Mouse (Mus musculus) limb, embryonic 11.5 days (tissue): ENCODE measurements around the gene Psd. TPM values are rescaled to one million over a fixed set of nuclear protein-coding genes. Genes with fewer than 3 reads are reported as not detected.
A peak's percentile ranks its signal among the peaks of the same experiment; 100 is the strongest.

ENCODE experiments used
- ATAC-seq: fragments of 200-750 bp; cut with Nextera tagmentation; 2 replicates; pipeline ENCODE4 v1.8.0; 2017; ENCODE audit warnings: low read depth; ENCODE audit not compliant: insufficient number of reproducible peaks, low FRiP score, low TSS enrichment
- DNase-seq: peaks from one replicate; pipeline ENCODE4 v3.0.0-alpha.2; 2015; ENCODE audit warnings: low spot score
- H3K27ac ChIP-seq: fragments of 300-500 bp; sonication (generic); replicated peaks from 2 replicates; pipeline ENCODE4 v1.5.1; 2014; ENCODE audit warnings: low read depth, mild to moderate bottlenecking, low read length
- H3K27me3 ChIP-seq: fragments of 300-500 bp; sonication (generic); 2 replicates; pipeline ENCODE4 v1.6.1; 2014; ENCODE audit warnings: mild to moderate bottlenecking, low read length, mixed read lengths; ENCODE audit not compliant: control insufficient read depth, insufficient read depth
- H3K36me3 ChIP-seq: fragments of 300-500 bp; sonication (generic); 2 replicates; pipeline ENCODE4 v1.6.1; 2014; ENCODE audit warnings: mild to moderate bottlenecking, low read length, moderate library complexity, mixed read lengths; ENCODE audit not compliant: control insufficient read depth, insufficient read depth
- H3K4me1 ChIP-seq: fragments of 300-500 bp; sonication (generic); 2 replicates; pipeline ENCODE4 v1.6.1; 2014; ENCODE audit warnings: low read length, mixed read lengths; ENCODE audit not compliant: control insufficient read depth, insufficient read depth
- H3K4me2 ChIP-seq: fragments of 300-500 bp; sonication (generic); 2 replicates; pipeline ENCODE4 v1.6.1; 2014; ENCODE audit warnings: low read depth, mild to moderate bottlenecking, moderate library complexity; ENCODE audit not compliant: severe bottlenecking
- H3K4me3 ChIP-seq: fragments of 300-500 bp; sonication (generic); 2 replicates; pipeline ENCODE4 v1.5.1; 2014; ENCODE audit warnings: low read depth, low read length
- H3K9ac ChIP-seq: fragments of 300-500 bp; sonication (generic); 2 replicates; pipeline ENCODE4 v1.6.1; 2014; ENCODE audit warnings: mild to moderate bottlenecking, low read length
- H3K9me3 ChIP-seq: fragments of 300-500 bp; sonication (generic); 2 replicates; pipeline ENCODE4 v1.6.1; 2016; ENCODE audit warnings: low read length; ENCODE audit not compliant: control insufficient read depth
- WGBS: fragments of 180-500 bp; shearing (Covaris S2); extraction: QIAGEN DNeasy Blood & Tissue Kit; methylation state at CpG from one replicate; pipeline ENCODE4 v1.1.7; 2014; 5-methylcytosine and 5-hydroxymethylcytosine counted together
- polyA plus RNA-seq: library from polyadenylated mRNA; unstranded; fragments of >200 nt; fragmentation: Nextera tagmentation; extraction: Ambion mirVana; gene quantifications from 2 replicates; pipeline ENCODE4 v1.2.1, GENCODE M21; 2014

Gene Psd
- polyA plus RNA-seq, 1 experiment from 2014 or later: 1.7 TPM

DNA sequence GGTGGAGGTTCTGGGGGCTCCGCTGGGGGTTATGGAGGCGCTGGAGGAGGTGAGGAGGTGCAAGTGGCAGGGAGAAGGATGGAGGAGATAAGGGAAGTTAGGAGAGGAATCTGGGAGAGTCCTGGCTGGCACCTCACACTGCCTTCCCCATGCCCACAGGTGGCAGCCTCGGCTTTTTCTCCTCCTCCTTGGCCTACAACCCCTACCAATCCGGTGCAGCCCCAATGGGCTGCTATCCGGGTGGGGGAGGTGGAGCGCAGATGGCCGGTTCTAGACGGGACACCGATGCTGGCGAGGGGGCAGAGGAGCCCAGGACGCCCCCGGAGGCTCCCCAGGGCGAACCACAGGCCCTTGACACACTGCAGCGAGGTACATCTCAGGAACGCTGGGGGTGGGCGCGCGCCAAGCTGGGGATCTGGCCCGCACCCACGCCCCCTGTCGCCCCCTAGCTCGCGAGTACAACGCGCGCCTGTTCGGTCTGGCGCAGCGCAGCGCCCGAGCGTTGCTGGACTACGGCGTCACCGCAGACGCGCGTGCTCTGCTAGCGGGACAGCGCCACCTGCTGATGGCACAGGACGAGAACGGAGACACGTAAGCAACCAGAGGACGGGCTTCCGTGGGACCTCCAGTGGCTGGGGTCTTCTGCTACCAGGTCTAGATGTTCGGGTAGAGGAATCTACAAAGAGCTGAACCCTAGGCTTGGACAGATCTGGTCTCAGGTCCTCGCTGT is 18.1 kb downstream of the Psd start:
- WGBS: 1% methylated on average over 47 of the region's 47 CpGs
- H3K36me3 ChIP-seq: no peaks in the 10 kb centered on the region; the same call in 1 of the 2 replicates
- DNase-seq (peak; percentile 95), ATAC-seq (no peak)
- H3K4me1 ChIP-seq: peaks cover 9% of the 10 kb centered on the region; the same call in 1 of the 2 replicates
- H3K27ac ChIP-seq: no peak overlapping the region
- H3K9ac ChIP-seq: 0 out of 2 replicates have a peak overlapping the region, but pooled peaks have one; percentile 28
- H3K9me3 ChIP-seq: no peaks in the 10 kb centered on the region
- H3K4me3 ChIP-seq: peak overlapping the region; percentile 32
- peak overlapping the region; percentile 74 for H3K4me2 ChIP-seq
- peaks cover 22% of the 10 kb centered on the region for H3K27me3 ChIP-seq

DNA sequence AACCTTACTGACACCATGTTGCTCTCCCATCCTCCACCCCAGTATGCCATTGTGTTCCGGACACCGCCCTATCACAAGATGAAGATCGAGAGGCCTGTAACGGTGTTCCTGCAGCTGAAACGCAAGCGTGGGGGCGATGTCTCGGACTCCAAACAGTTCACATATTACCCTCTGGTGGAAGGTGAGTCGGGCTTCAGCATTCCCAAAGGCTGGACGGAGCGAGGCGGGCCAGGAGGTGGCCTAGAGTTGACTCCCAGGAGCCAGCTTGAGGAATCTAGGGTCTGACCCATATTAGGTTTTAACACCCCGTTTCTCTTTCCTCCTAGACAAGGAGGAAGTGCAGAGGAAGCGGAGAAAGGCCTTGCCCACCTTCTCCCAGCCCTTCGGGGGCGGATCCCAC is 18.7 kb downstream of the Psd start:
- Histone ChIP-seq H3K9me3 (no peaks in the 10 kb centered on the region), H3K27me3 (peaks cover 16% of the 10 kb centered on the region; the same call in 1 of the 2 replicates), H3K4me3 (no peak overlapping the region), H3K9ac (no peak overlapping the region), H3K36me3 (no peaks in the 10 kb centered on the region; the same call in 1 of the 2 replicates), H3K4me2 (peak overlapping the region; percentile 74; the same call in 1 of the 2 replicates), H3K4me1 (peaks cover 9% of the 10 kb centered on the region; the same call in 1 of the 2 replicates), H3K27ac (no peak overlapping the region)
- ATAC-seq (no peak), DNase-seq (no peak)
- 57% methylated on average over 16 of the region's 16 CpGs for WGBS

DNA sequence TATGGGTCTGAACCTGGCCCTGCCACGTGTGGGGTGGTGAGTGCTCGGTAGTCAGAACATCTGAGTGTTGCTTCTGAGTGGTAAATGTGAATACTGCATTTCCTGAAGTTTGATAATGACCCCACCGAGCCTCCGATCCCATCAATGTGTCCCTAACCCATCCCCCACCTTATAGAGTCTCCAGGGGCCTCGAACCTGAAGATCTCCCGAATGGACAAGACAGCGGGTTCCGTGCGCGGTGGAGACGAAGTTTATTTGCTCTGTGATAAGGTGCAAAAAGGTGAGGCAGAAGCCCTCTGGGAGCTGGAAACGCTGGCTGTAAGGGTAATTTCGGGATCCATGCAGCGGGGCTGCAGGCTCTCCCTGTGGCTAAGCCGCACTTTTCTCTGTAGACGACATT is 19.2 kb downstream of the Psd start:
- Histone ChIP-seq H3K4me3 (no peak overlapping the region), H3K27ac (no peak overlapping the region), H3K9ac (no peak overlapping the region), H3K27me3 (peaks cover 13% of the 10 kb centered on the region; the same call in 1 of the 2 replicates), H3K36me3 (no peaks in the 10 kb centered on the region; the same call in 1 of the 2 replicates), H3K4me1 (peaks cover 9% of the 10 kb centered on the region; the same call in 1 of the 2 replicates), H3K4me2 (no peak overlapping the region), H3K9me3 (no peaks in the 10 kb centered on the region)
- DNase-seq: no peak
- ATAC-seq: no peak
- WGBS: 69% methylated on average over 16 of the region's 16 CpGs

DNA sequence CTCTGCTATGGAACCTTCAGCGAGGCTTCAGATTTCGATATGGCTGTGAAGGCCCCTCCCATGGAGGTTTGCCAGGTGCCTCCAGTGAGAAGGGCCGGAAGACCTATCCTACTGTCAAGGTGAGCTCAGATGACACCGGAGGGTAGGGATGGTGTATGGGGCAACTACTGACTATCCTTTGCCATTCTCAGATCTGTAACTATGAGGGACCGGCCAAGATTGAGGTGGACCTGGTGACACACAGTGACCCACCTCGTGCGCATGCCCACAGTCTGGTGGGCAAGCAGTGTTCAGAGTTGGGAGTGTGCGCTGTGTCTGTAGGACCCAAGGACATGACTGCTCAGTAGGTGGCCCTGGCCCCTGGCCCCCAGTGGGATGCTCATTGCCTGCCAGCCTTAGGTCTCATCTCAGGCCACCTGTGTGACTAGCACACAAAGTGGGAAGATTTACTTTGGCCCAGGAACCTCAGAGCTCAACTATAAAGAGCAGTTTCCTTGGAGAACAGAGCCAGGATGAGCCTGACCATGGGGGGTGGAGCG is 20.1 kb downstream of the Psd start:
- no peak overlapping the region for H3K27ac ChIP-seq
- 94% methylated on average over 9 of the region's 9 CpGs for WGBS
- H3K9me3 ChIP-seq: no peaks in the 10 kb centered on the region
- H3K36me3 ChIP-seq: no peaks in the 10 kb centered on the region; the same call in 1 of the 2 replicates
- H3K4me3 ChIP-seq: no peak overlapping the region
- peaks cover 9% of the 10 kb centered on the region; the same call in 1 of the 2 replicates for H3K4me1 ChIP-seq
- peaks cover 13% of the 10 kb centered on the region; the same call in 1 of the 2 replicates for H3K27me3 ChIP-seq
- no peak for DNase-seq
- no peak for ATAC-seq
- H3K9ac ChIP-seq: no peak overlapping the region
- H3K4me2 ChIP-seq: no peak overlapping the region

DNA sequence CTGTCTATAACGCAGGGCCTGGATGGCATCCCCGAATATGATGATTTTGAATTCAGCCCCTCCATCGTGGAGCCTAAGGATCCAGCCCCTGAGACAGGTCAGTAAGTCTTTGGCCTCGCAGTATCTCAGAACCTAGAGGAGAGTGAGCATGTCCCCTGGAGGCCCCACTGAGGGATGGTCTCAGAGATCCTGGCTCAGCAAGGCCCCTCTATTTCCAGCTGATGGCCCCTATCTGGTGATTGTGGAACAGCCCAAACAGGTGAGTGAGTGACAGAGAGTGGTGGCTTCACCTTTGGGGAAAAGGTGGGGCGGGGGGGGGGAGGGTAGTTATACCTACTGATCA is 20.7 kb downstream of the Psd start:
- ATAC-seq (no peak), DNase-seq (no peak)
- H3K9ac ChIP-seq: peak overlapping the region; percentile 56; the same call in 1 of the 2 replicates
- H3K4me1 ChIP-seq: peaks cover 9% of the 10 kb centered on the region; the same call in 1 of the 2 replicates
- H3K4me2 ChIP-seq: peak overlapping the region; percentile 85
- no peak overlapping the region for H3K27ac ChIP-seq
- H3K4me3 ChIP-seq: peak overlapping the region; percentile 54
- H3K27me3 ChIP-seq: peaks cover 13% of the 10 kb centered on the region; the same call in 1 of the 2 replicates
- no peaks in the 10 kb centered on the region for H3K9me3 ChIP-seq
- 53% methylated on average over 5 of the region's 5 CpGs for WGBS
- no peaks in the 10 kb centered on the region; the same call in 1 of the 2 replicates for H3K36me3 ChIP-seq

DNA sequence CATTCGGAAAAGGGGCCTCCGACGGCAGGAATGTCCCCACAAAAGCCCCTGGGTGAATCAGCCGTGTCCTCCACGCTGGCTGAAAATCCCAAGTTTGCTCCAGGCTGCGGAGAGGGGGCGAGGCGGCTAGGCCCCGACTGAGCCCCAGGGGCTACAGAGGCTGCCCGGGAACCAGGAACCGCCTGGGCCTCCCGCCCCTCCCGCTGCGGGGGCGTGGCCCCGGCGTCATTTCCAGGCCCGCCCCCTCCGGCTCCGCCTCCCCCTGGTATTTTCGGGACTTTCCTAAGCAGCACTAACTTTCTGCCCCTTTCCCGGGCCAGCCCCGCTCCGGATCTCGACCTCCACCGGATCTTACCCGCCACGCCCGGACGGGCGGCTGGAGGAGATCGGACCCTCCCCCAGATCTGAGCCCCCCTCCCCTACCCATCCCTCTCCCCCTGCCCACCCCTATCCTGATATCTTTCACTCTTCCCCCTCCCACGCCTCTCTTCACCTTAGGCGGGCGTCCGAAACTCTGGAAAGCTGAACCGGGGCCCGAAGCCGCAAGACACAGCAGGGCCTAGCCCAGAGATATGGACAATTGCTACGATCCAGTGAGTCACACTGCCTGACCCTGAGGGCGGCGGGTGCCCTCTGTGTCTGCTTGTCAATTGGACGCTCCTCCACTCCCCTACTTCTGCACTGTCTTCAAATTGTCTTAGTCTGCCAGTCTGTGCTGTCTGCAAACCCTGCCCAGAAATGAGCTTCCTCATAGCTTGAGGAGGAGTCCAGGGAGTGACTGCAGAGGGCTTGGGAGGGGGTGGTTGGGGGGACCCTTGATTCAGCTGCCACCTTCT is 21.3 kb downstream of the Psd start:
- Histone ChIP-seq H3K9me3 (no peaks in the 10 kb centered on the region), H3K36me3 (no peaks in the 10 kb centered on the region; the same call in 1 of the 2 replicates), H3K9ac (peak overlapping the region; percentile 56), H3K4me1 (peaks cover 9% of the 10 kb centered on the region; the same call in 1 of the 2 replicates), H3K27me3 (peaks cover 13% of the 10 kb centered on the region; the same call in 1 of the 2 replicates), H3K4me3 (peak overlapping the region; percentile 54), H3K4me2 (peak overlapping the region; percentile 85), H3K27ac (no peak overlapping the region)
- peak; percentile 89 for DNase-seq
- under 1% methylated on average over 43 of the region's 43 CpGs for WGBS
- peak; percentile 36; the same call in 1 of the 2 replicates for ATAC-seq

DNA sequence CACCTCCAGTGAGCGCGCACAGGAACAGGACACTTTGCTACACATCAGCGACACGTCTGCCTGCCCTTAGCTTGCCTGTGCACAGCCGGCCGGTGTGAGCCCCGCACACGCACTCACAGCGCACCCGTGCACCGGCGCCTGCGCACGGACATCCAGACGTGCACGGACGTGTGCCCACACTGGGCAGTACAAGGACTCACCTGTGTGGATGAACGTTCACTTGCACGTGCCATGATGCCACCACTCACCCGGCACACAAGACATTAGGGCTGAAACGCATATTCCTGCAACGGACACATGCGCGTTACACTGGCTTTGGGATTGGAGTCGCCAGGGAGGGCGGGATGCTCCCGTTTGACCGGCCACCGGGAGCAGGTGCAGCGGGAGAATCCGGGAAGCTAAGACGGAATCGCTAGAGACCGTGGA is 22.0 kb downstream of the Psd start:
- WGBS: under 1% methylated on average over 34 of the region's 34 CpGs
- ATAC-seq (peak; percentile 48), DNase-seq (no peak)
- Histone ChIP-seq H3K4me2 (peak overlapping the region; percentile 85), H3K27ac (no peak overlapping the region), H3K4me1 (peaks cover 9% of the 10 kb centered on the region; the same call in 1 of the 2 replicates), H3K9ac (peak overlapping the region; percentile 56; the same call in 1 of the 2 replicates), H3K9me3 (no peaks in the 10 kb centered on the region), H3K27me3 (peaks cover 13% of the 10 kb centered on the region; the same call in 1 of the 2 replicates), H3K4me3 (peak overlapping the region; percentile 54), H3K36me3 (no peaks in the 10 kb centered on the region)
